Mouse (Mus musculus) A20 (cell line): Measurements from ENCODE around the gene Snx19.

ENCODE experiments used
- DNase-seq: peaks from one replicate; pipeline ENCODE4 v3.0.0-alpha.2; 2011; ENCODE audit warnings: low read depth, low spot score

Gene Snx19

GRCm38 (mm10) chr9:30426882-30427632 lies at the start of gene Snx19:
Gene Snx19 (plus strand): TSS chr9:30427108.
- DNase-seq: peak; percentile 90

- no peak for DNase-seq
Measured at GRCm38 (mm10) chr9:30400771-30401170, 26.1 kb upstream of the Snx19 start.

- DNase-seq: no peak
Measured at GRCm38 (mm10) chr9:30422940-30423339, 4.0 kb upstream of the Snx19 start.

GRCm38 (mm10) chr9:30425178-30425577 lies 1.7 kb upstream of the Snx19 start:
- no peak for DNase-seq

- no peak for DNase-seq
Measured at GRCm38 (mm10) chr9:30428231-30428630, 1.3 kb downstream of the Snx19 start.

GRCm38 (mm10) chr9:30430447-30430846 lies 3.5 kb downstream of the Snx19 start:
- DNase-seq: no peak

- DNase-seq: no peak
Measured at GRCm38 (mm10) chr9:30431909-30432308, 5.0 kb downstream of the Snx19 start.

- no peak for DNase-seq
Measured at GRCm38 (mm10) chr9:30433914-30434313, 7.0 kb downstream of the Snx19 start.

GRCm38 (mm10) chr9:30435902-30436585 lies 9.1 kb downstream of the Snx19 start:
- no peak for DNase-seq

GRCm38 (mm10) chr9:30438505-30438904 lies 11.6 kb downstream of the Snx19 start:
- peak; percentile 36 for DNase-seq

GRCm38 (mm10) chr9:30441761-30442160 lies 14.9 kb downstream of the Snx19 start:
- DNase-seq: no peak

GRCm38 (mm10) chr9:30445232-30446085 lies 18.6 kb downstream of the Snx19 start:
- DNase-seq: no peak

GRCm38 (mm10) chr9:30446126-30446525 lies 19.2 kb downstream of the Snx19 start:
- no peak for DNase-seq

GRCm38 (mm10) chr9:30448459-30448858 lies 21.6 kb downstream of the Snx19 start:
- DNase-seq: peak; percentile 44

GRCm38 (mm10) chr9:30449862-30450261 lies 23.0 kb downstream of the Snx19 start:
- DNase-seq: no peak

- DNase-seq: no peak
Measured at GRCm38 (mm10) chr9:30450834-30451233, 23.9 kb downstream of the Snx19 start.

- no peak for DNase-seq
Measured at GRCm38 (mm10) chr9:30454527-30454926, 27.6 kb downstream of the Snx19 start.

GRCm38 (mm10) chr9:30456250-30456649 lies 29.3 kb downstream of the Snx19 start:
- no peak for DNase-seq

- no peak for DNase-seq
Measured at GRCm38 (mm10) chr9:30460501-30460900, 33.6 kb downstream of the Snx19 start.

- no peak for DNase-seq
Measured at GRCm38 (mm10) chr9:30464661-30465060, 37.8 kb downstream of the Snx19 start.

GRCm38 (mm10) chr9:30480043-30480442 lies 53.1 kb downstream of the Snx19 start:
- no peak for DNase-seq

- peak; percentile 86 for DNase-seq
Measured at GRCm38 (mm10) chr9:30480464-30480863, 53.6 kb downstream of the Snx19 start.
